ENCODE assay signal across 12 mouse cellular contexts in the genomic region with DNA sequence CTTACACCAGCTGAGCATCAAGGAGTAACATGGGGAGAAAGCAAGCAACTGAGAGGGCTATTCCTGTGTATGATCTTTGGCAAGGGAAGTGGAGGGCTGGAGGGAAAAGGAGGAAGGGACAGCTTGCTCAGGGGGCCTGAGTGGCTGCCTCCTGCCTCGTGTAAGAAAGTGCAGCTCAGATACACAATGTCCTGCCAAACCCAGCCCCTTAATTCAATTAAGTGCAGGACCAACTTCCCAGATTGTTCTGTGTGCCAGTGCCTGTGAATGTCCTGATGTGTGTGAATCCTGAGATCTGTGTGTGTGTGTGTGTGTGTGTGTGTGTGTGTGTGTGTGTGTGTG. TPM values are rescaled to one million over a fixed set of nuclear protein-coding genes. Genes with fewer than 3 reads are reported as not detected.
A peak's percentile ranks its signal among the peaks of the same experiment; 100 is the strongest.
DNase-seq lines count a peak whose midpoint lies in the region; ATAC-seq and TF ChIP-seq lines count a peak whose summit lies in the region.
"Had no signal": no experiment of that assay in that cellular context is flagged by ENCODE, and none has a peak within 500 bp of the region (broad histone marks: within the 10 kb centered on the region; RNA-seq: fewer than 3 reads in every experiment).

No protein-coding gene starts in this region.

- no peak overlapping the region for H3K4me2 ChIP-seq in heart, embryonic 14.5 days (ENCODE audit: low read length)
- no peak overlapping the region for H3K4me2 ChIP-seq in embryonic facial prominence, embryonic 15.5 days (replicated peaks)
- no peak overlapping the region for H3K4me2 ChIP-seq in hindbrain, postnatal 0 days (ENCODE audit: low read depth, low read length)

- peak overlapping the region; percentile 18; the same call in 1 of the 2 replicates for H3K9ac ChIP-seq in heart, embryonic 14.5 days (ENCODE audit: low read length)
- no peak overlapping the region for H3K9ac ChIP-seq in embryonic facial prominence, embryonic 15.5 days
- H3K9ac ChIP-seq in hindbrain, postnatal 0 days (replicated peaks; ENCODE audit: low read length): no peak overlapping the region
- H3K9ac ChIP-seq: liver, embryonic 14.5 days had no signal

- no peak for TF ChIP-seq CTCF in hindbrain, postnatal 0 days (IDR thresholded peaks at IDR 0.05; ENCODE audit: low read depth)

- H3K9me3 ChIP-seq in heart, embryonic 14.5 days (ENCODE audit: control insufficient read depth, low read length): no peaks in the 10 kb centered on the region
- no peaks in the 10 kb centered on the region for H3K9me3 ChIP-seq in embryonic facial prominence, embryonic 15.5 days (replicated peaks)
- H3K9me3 ChIP-seq in hindbrain, postnatal 0 days (ENCODE audit: low read length): no peaks in the 10 kb centered on the region

- H3K4me1 ChIP-seq in heart, embryonic 14.5 days (ENCODE audit: control insufficient read depth in 2 of 2, insufficient read depth in 2 of 2, low read length in 2 of 2): peaks cover 71 to 87% of the 10 kb centered on the region in 2 experiments
- peaks cover 93% of the 10 kb centered on the region for H3K4me1 ChIP-seq in embryonic facial prominence, embryonic 15.5 days
- H3K4me1 ChIP-seq in hindbrain, postnatal 0 days (ENCODE audit: insufficient read depth, low read length): peaks cover 42% of the 10 kb centered on the region

- peak overlapping the region; percentile 3 to 5; a peak in 1 of 4 replicates for H3K27ac ChIP-seq in heart, embryonic 14.5 days (replicated peaks in 1 of 2; ENCODE audit: control insufficient read depth in 1 of 2, insufficient read depth in 1 of 2, low read depth in 2 of 2, low read length in 2 of 2)
- peak overlapping the region; percentile 95 for H3K27ac ChIP-seq in embryonic facial prominence, embryonic 15.5 days (replicated peaks)
- H3K27ac ChIP-seq in hindbrain, postnatal 0 days: peak overlapping the region; percentile 57; the same call in 1 of the 2 replicates
- H3K27ac ChIP-seq: liver, embryonic 14.5 days had no signal

- H3K4me3 ChIP-seq in heart, embryonic 14.5 days (ENCODE audit: control insufficient read depth in 1 of 2, insufficient read depth in 1 of 2, low read depth in 1 of 2, low read length in 2 of 2): no peak overlapping the region
- H3K4me3 ChIP-seq in embryonic facial prominence, embryonic 15.5 days (replicated peaks): no peak overlapping the region
- H3K4me3 ChIP-seq in hindbrain, postnatal 0 days (ENCODE audit: low read length): no peak overlapping the region

- ATAC-seq in heart, embryonic 14.5 days (ENCODE audit: insufficient number of reproducible peaks, insufficient read depth, low FRiP score, low read depth): no peak
- ATAC-seq in embryonic facial prominence, embryonic 15.5 days (ENCODE audit: insufficient number of reproducible peaks, low FRiP score, low TSS enrichment, low read depth): no peak
- no peak for ATAC-seq in hindbrain, postnatal 0 days

- no peaks in the 10 kb centered on the region for H3K36me3 ChIP-seq in heart, embryonic 14.5 days (ENCODE audit: control insufficient read depth, insufficient read depth, low read length)
- no peaks in the 10 kb centered on the region for H3K36me3 ChIP-seq in embryonic facial prominence, embryonic 15.5 days
- no peaks in the 10 kb centered on the region for H3K36me3 ChIP-seq in hindbrain, postnatal 0 days (ENCODE audit: insufficient read depth, low read length)

- intact Hi-C loops in left cerebral cortex, postnatal 4 days (cut with DNase I): no loop called here

- H3K27me3 ChIP-seq in heart, embryonic 14.5 days (ENCODE audit: control insufficient read depth, insufficient read depth, low read length): no peaks in the 10 kb centered on the region; the same call in 1 of the 2 replicates
- no peaks in the 10 kb centered on the region for H3K27me3 ChIP-seq in embryonic facial prominence, embryonic 15.5 days
- H3K27me3 ChIP-seq in hindbrain, postnatal 0 days (ENCODE audit: insufficient read depth, low read length): no peaks in the 10 kb centered on the region

- 29% methylated on average over 1 of the region's 1 CpGs for WGBS in heart, embryonic 14.5 days
- 5% methylated on average over 1 of the region's 1 CpGs for WGBS in embryonic facial prominence, embryonic 15.5 days
- 12% methylated on average over 1 of the region's 1 CpGs for whole genome bisulfite sequencing in hindbrain, postnatal 0 days

- no peak for DNase-seq in heart, adult 9 months (ENCODE audit: low spot score in 2 of 2)
- DNase-seq in MN1 (ENCODE audit: low spot score): peak; percentile 69
- DNase-seq in hindbrain, postnatal 0 days (ENCODE audit: low spot score): peak; percentile 42
- no peak for DNase-seq in frontal cortex, postnatal 14 days (ENCODE audit: low spot score in 2 of 2)
- no peak for DNase-seq in left cerebral cortex, postnatal 4 days
- DNase-seq in thymus, postnatal 36 days: no peak
- DNase-seq: kidney, adult 2 months; layer of hippocampus, adult 9-11 months; midbrain, embryonic 14.5 days had no signal

RNA-seq across cellular contexts. Expression of gene G430095P16Rik, which starts 16.6 kb away (rescaled TPM):
- polyA plus RNA-seq in heart, embryonic 14.5 days (2014; fragmentation: Nextera tagmentation; extraction: Ambion mirVana): 5.2 and 5.9 TPM in 2 replicates
- polyA plus RNA-seq in embryonic facial prominence, embryonic 15.5 days (2015; fragmentation: Nextera tagmentation; extraction: Ambion mirVana): 4.2 and 4.9 TPM in 2 replicates
- total RNA-seq in hindbrain, postnatal 0 days (2014; rRNA removed): 1.2 TPM in 1 of 2 replicates, not detected in the other
- polyA plus RNA-seq in hindbrain, postnatal 0 days (2015; fragmentation: Nextera tagmentation; extraction: Ambion mirVana): 1.1 and 1.7 TPM in 2 replicates
- total RNA-seq in left cerebral cortex, postnatal 4 days (2021): not detected

RNA-seq across cellular contexts. Expression of gene Lyl1, which starts 38.1 kb away (rescaled TPM):
- 12.1 and 13.7 TPM in 2 replicates for polyA plus RNA-seq in heart, embryonic 14.5 days (2014; fragmentation: Nextera tagmentation; extraction: Ambion mirVana)
- polyA plus RNA-seq in embryonic facial prominence, embryonic 15.5 days (2015; fragmentation: Nextera tagmentation; extraction: Ambion mirVana): 5.8 and 6.0 TPM in 2 replicates
- total RNA-seq in hindbrain, postnatal 0 days (2014; rRNA removed): 1.7 and 7.8 TPM in 2 replicates
- polyA plus RNA-seq in hindbrain, postnatal 0 days (2015; fragmentation: Nextera tagmentation; extraction: Ambion mirVana): 2.0 and 2.3 TPM in 2 replicates
- 1 to 10 TPM; 3.0 to 3.3 TPM for total RNA-seq in left cerebral cortex, postnatal 4 days (2021)

RNA-seq across cellular contexts. Expression of gene Nacc1, which starts 51.7 kb away (rescaled TPM):
- 15.1 and 17.4 TPM in 2 replicates for polyA plus RNA-seq in heart, embryonic 14.5 days (2014; fragmentation: Nextera tagmentation; extraction: Ambion mirVana)
- polyA plus RNA-seq in embryonic facial prominence, embryonic 15.5 days (2015; fragmentation: Nextera tagmentation; extraction: Ambion mirVana): 16.7 and 16.9 TPM in 2 replicates
- 110 and 129 TPM in 2 replicates for total RNA-seq in hindbrain, postnatal 0 days (2014; rRNA removed)
- 13.8 and 14.9 TPM in 2 replicates for polyA plus RNA-seq in hindbrain, postnatal 0 days (2015; fragmentation: Nextera tagmentation; extraction: Ambion mirVana)
- total RNA-seq in left cerebral cortex, postnatal 4 days (2021): 10 to 100 TPM; 68.4 to 72.1 TPM

RNA-seq across cellular contexts. Expression of gene Trmt1, which starts 53.3 kb away (rescaled TPM):
- polyA plus RNA-seq in heart, embryonic 14.5 days (2014; fragmentation: Nextera tagmentation; extraction: Ambion mirVana): 46.1 and 50.0 TPM in 2 replicates
- 69.1 and 78.2 TPM in 2 replicates for polyA plus RNA-seq in embryonic facial prominence, embryonic 15.5 days (2015; fragmentation: Nextera tagmentation; extraction: Ambion mirVana)
- 69.5 and 93.3 TPM in 2 replicates for total RNA-seq in hindbrain, postnatal 0 days (2014; rRNA removed)
- polyA plus RNA-seq in hindbrain, postnatal 0 days (2015; fragmentation: Nextera tagmentation; extraction: Ambion mirVana): 71.2 and 79.2 TPM in 2 replicates
- 100 to 1,000 TPM; 110 to 112 TPM for total RNA-seq in left cerebral cortex, postnatal 4 days (2021)

Comparison
In these comparisons a context has a peak if more than half of its experiments do, and no peak if none do; other contexts are left out.
1. H3K27ac ChIP-seq: peak in every context shown above with its lines; median percentile 95 in embryonic facial prominence, embryonic 15.5 days; 57 in hindbrain, postnatal 0 days; 4 in heart, embryonic 14.5 days.
2. DNase-seq: peak in MN1 (single experiment) and hindbrain, postnatal 0 days (single experiment); none in heart, adult 9 months (0 of 2), frontal cortex, postnatal 14 days (0 of 2), left cerebral cortex, postnatal 4 days (single experiment) and thymus, postnatal 36 days (0 of 2).